In the genomic region with DNA sequence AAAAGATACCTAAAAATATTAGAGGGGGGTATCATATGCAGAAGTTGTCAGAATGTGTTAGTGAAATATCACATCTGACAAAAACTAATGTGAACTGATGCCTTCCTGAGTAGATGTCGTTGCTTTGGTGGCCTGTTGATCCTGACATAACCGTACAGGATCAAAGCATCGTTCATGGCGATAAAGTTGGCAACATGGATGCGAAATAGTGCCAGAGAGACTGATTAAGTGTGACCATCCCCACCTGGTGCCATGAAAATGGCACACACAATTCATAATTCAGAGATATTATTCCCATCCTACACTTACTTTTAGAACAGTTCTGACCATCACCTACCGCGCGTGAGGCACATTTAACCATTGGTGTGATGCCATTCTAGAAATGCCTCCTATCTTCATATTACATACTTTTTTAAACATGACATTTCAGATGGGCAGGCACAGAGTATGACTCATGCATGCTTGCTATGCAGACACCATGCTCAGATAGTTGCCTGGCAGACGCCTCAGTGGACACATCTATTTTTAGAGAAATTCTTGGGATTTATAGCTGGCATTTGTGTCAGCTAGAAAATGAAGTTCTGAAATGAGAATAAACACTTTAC, we compare ENCODE assay signal across 16 mouse cellular contexts.
DNase-seq lines count a peak whose midpoint lies in the region; ATAC-seq and TF ChIP-seq lines count a peak whose summit lies in the region.
"Had no signal": no experiment of that assay in that cellular context is flagged by ENCODE, and none has a peak within 500 bp of the region (broad histone marks: within the 10 kb centered on the region; RNA-seq: fewer than 3 reads in every experiment).

No protein-coding gene starts in this region.

- intact Hi-C loops in gastrocnemius, adult 2 months (cut with DNase I) = no loop called here
- intact Hi-C loops in gastrocnemius, postnatal 36 days (cut with DNase I) = no loop called here
- intact Hi-C loops in left cerebral cortex, adult 2 months (cut with DNase I) = no loop called here

- peak overlapping the region; percentile 76 for H3K27ac ChIP-seq in gastrocnemius, adult 2 months
- no peak overlapping the region for H3K27ac ChIP-seq in left cerebral cortex, adult 2 months
- H3K27ac ChIP-seq: embryonic facial prominence, embryonic 13.5 days; forebrain, embryonic 13.5 days; heart, adult 2 months had no signal

- DNase-seq in gastrocnemius, adult 2 months = peak; percentile 35
- DNase-seq in gastrocnemius, postnatal 36 days = no peak
- peak; percentile 2 for DNase-seq in left cerebral cortex, adult 11 months (ENCODE audit: low spot score)
- no peak for DNase-seq in left cerebral cortex, adult 2 months (ENCODE audit: extremely low spot score in 1 of 2, low spot score in 2 of 2)
- DNase-seq in cerebellum, adult 8-10 months = peak; percentile 39
- DNase-seq in right cerebral cortex, postnatal 25 days = peak; percentile 10
- DNase-seq in urinary bladder, postnatal 25 days (ENCODE audit: low spot score) = no peak
- DNase-seq: adrenal gland, postnatal 36 days; kidney, postnatal 10 days; lung, adult 2 months; spleen, adult 18-20 months had no signal

- ATAC-seq in erythroid progenitor cell, adult 5-6 weeks (replicated peaks; ENCODE audit: low FRiP score, poor library complexity, severe bottlenecking) = no peak
- ATAC-seq: inflammation-experienced regulatory T-cells, adult 6 months had no signal

- TF ChIP-seq CTCF in gastrocnemius, adult 2 months (IDR thresholded peaks at IDR 0.05) = no peak
- no peak for TF ChIP-seq CTCF in left cerebral cortex, adult 2 months (IDR thresholded peaks at IDR 0.05)

- H3K4me3 ChIP-seq in gastrocnemius, adult 2 months = peak overlapping the region; percentile 28; the same call in 1 of the 2 replicates
- no peak overlapping the region for H3K4me3 ChIP-seq in left cerebral cortex, adult 2 months
- H3K4me3 ChIP-seq: embryonic facial prominence, embryonic 13.5 days; forebrain, embryonic 13.5 days; heart, adult 2 months had no signal

Comparison
In these comparisons a context has a peak if more than half of its experiments do, and no peak if none do; other contexts are left out.
1. DNase-seq: peak in gastrocnemius, adult 2 months (single experiment), left cerebral cortex, adult 11 months (single experiment), cerebellum, adult 8-10 months (single experiment) and right cerebral cortex, postnatal 25 days (single experiment); none in gastrocnemius, postnatal 36 days (0 of 2), left cerebral cortex, adult 2 months (0 of 2) and urinary bladder, postnatal 25 days (single experiment).